Mouse (Mus musculus): ENCODE measurements at regions not wholly inside any gene's neighbourhood (a gene's known extent, or its start where the extent isn't known, plus 50 kb on each side); places are given as distances from the start of the nearest gene placed in this dataset.

- no peak for DNase-seq
These were observed 90.1 kb downstream of the Tmem200c start for GRCm38 (mm10) chr17:68916531-68916930.

- no peak for DNase-seq
These were observed 91.8 kb downstream of the Tmem200c start for GRCm38 (mm10) chr17:68918228-68918627.

GRCm38 (mm10) chr17:68923271-68923670 is 96.8 kb downstream of the Tmem200c start:
- DNase-seq, result no peak

GRCm38 (mm10) chr17:68927418-68927817 is 101.0 kb downstream of the Tmem200c start:
- DNase-seq, result no peak

- DNase-seq, result no peak
These were observed 102.3 kb downstream of the Tmem200c start for GRCm38 (mm10) chr17:68928691-68929090.

- DNase-seq, result no peak
These were observed 106.8 kb downstream of the Tmem200c start for GRCm38 (mm10) chr17:68933265-68933664.

- no peak for DNase-seq
These were observed 107.6 kb downstream of the Tmem200c start for GRCm38 (mm10) chr17:68934066-68934465.

- no peak for DNase-seq
These were observed 109.6 kb downstream of the Tmem200c start for GRCm38 (mm10) chr17:68936016-68936415.

GRCm38 (mm10) chr17:68956275-68956674 is 119.2 kb upstream of the Epb41l3 start:
- no peak for DNase-seq

GRCm38 (mm10) chr17:68961160-68961559 is 114.3 kb upstream of the Epb41l3 start:
- no peak for DNase-seq

- DNase-seq, result no peak
These were observed 99.9 kb upstream of the Epb41l3 start for GRCm38 (mm10) chr17:68975606-68976005.

GRCm38 (mm10) chr17:68978151-68978550 is 97.3 kb upstream of the Epb41l3 start:
- no peak for DNase-seq

GRCm38 (mm10) chr17:68981120-68981519 is 94.4 kb upstream of the Epb41l3 start:
- no peak for DNase-seq

- no peak for DNase-seq
These were observed 93.4 kb upstream of the Epb41l3 start for GRCm38 (mm10) chr17:68982094-68982493.

GRCm38 (mm10) chr17:68999913-69000312 is 75.6 kb upstream of the Epb41l3 start:
- no peak for DNase-seq

- peak; percentile 49 for DNase-seq
These were observed 71.4 kb upstream of the Epb41l3 start for GRCm38 (mm10) chr17:69004051-69004450.

- DNase-seq, result no peak
These were observed 69.2 kb upstream of the Epb41l3 start for GRCm38 (mm10) chr17:69006272-69006671.
